Mouse (Mus musculus) urinary bladder, postnatal 25 days (tissue): Measurements from ENCODE around the gene Cacna2d2.
A peak's percentile ranks its signal among the peaks of the same experiment; 100 is the strongest.

Source experiments
- DNase-seq: peaks from one replicate; pipeline ENCODE4 v3.0.0; 2022; ENCODE audit warnings: low spot score

Cacna2d2 gene

GRCm38 (mm10) chr9:107399491-107399971, at the start of gene Cacna2d2:
TSS of gene Cacna2d2 (plus strand) at chr9:107399612.
- peak; percentile 40 for DNase-seq

- no peak for DNase-seq
These were observed 44.6 kb upstream of the Cacna2d2 start for GRCm38 (mm10) chr9:107354826-107355225.

DNA sequence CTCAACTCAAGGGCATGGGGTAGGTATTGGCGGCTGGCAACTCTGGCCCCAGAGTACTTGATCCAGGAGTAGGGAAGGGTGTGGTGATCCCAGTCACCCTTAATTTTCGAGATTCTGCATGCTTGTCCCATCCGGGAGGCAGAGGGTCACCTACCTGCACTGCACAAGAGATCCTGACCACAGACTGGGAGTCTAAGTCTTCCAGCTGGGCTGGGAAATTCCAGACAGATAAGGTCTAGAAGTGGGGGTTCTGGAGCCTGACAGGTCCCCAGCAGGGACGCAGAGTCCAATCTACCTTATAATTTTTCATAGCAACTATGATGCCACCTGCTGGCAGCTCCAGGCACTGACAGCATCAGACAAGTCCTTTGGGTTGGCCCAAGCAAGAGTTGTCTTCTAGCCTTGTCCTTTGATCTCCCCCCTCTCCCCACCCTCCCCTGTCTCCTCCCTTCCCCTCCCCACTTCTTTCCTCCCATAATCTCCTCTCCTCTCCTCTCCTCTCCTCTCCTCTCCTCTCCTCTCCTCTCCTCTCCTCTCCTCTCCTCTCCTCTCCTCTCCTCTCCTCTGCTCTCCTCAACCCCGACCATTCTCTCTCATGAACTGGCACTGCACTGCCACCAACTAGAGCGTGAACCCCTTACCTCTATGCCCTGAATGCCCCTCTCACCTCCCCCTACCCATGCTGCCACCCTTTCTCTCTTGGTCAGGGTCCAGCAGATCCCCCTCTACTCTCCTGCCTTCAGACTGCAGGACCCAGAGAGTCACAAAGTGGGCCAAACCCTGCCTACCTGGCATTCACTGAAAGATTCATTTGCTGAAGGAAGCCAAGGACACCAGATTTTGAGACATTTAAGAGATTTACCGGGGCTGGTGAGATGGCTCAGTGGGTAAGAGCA, 43.3 kb upstream of the Cacna2d2 start:
- peak; percentile 52 for DNase-seq

DNA sequence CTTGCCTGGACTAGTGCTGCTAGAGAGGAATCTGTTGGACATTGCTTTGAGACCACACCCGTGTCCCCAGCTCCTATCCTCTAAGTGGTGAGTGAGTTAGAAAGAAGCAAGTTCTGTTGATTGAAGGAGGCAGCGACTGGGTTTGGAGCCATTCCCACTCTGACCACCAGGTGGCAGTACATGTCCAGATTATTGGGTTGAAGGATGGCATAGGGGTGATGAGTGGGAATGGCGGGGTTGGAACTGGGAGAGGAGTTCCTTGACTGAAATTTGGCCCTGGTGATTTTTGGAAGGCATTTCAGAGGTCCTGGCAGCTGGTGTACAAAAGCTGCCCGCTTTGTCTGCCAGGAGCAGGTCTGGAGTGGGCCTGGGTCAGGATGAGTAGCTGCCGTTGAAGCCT, 41.8 kb upstream of the Cacna2d2 start:
- DNase-seq: peak; percentile 77

DNA sequence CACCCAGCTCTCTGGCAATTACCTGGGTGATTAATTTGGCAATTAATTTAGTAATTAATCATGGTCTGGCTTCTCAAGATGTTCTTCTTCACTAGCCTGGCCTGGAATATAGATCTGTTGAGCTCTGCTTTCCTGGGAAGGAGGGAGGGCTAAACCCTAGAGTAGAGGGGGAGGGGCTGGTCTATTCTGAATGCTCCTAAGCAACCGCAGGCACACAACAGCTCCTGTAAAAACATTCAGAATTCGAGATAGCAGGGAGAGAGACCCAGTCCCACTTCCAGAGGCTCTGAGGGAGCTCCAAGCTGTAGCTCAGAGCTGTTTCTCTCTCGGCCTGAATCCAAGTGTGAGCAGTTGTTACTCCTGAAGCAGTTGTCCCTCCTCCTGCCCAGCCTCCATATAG, 38.4 kb upstream of the Cacna2d2 start:
- DNase-seq: no peak

DNA sequence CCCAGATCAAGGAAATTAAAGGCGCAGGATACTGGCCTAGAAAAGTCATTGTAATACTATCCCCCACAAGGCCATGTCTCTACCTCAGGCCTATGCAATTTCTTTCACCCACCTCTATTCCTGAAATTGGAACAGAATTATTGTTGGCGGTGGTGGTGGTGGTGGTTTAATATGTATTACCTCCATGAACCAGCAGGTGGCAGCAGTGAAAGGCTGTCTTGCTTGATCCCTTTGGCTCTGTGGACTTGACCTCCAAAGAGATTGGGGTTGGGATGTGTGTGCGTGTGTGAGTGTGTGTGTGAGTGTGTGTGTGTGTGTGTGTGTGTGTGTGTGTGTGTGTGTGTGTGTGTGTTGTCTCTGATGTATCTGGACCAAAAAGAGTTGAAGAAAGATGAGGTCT, 32.8 kb upstream of the Cacna2d2 start:
- peak; percentile 51 for DNase-seq

DNA sequence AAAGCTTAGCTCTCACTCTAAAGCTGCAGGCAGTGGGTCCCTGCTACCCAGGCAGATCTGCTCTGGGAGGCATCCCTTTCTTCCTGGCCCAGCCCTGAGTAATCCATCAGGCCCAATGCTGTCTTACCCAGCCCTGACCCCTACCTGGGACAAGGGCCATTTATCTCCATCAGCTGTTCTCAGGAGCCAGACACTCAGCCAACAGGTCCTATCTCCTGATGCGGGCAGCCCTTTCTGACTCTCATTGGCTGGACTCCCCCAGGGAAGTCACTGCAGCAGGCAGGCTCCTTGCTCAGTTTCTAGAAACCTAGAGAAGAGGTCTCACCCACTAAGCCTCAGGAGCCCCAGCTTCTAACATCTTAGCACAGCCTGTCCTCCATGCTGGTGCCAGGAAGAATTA, 31.1 kb upstream of the Cacna2d2 start:
- DNase-seq: no peak

GRCm38 (mm10) chr9:107369270-107370105, 29.9 kb upstream of the Cacna2d2 start:
- DNase-seq: no peak

DNA sequence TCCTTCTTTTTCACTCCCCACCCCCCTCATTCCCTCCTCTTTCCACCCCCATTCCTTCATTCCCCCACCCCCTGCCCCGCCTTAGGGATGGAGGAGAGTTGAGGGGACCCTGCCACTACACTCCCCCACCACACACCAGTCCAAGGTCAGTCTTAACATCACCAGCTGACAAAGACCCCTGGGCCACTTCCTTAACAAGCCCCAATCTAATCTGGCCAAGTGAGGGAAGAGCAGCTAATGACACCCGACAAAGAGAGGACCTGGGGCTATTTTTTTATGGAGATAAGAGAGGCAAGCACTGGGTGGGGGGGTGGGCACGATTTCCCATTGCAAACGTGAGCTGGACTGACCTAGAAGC, 29.3 kb upstream of the Cacna2d2 start:
- DNase-seq: no peak

DNA sequence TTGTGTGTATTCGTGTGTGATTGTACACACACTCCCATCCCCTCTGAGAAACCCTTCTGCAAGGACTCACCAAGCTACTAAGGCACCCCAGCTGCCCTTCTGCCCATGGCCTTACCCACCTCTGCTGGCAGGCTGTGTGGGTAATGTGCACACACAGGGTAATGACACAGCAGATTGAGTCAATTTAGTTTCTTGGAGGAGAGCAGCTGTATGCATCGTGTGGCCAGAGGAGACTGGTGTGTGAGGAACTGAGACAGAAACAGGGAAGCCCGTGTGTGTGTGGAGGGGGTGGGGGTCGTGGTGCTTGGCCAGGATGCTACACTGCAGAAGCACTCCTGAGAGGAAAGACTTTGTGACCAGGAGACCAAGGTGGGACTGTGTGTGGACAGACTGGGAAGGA, 27.0 kb upstream of the Cacna2d2 start:
- no peak for DNase-seq

GRCm38 (mm10) chr9:107374623-107375022, 24.8 kb upstream of the Cacna2d2 start:
- DNase-seq: peak; percentile 33

- DNase-seq: no peak
These were observed 24.0 kb upstream of the Cacna2d2 start for GRCm38 (mm10) chr9:107375451-107375850.

DNA sequence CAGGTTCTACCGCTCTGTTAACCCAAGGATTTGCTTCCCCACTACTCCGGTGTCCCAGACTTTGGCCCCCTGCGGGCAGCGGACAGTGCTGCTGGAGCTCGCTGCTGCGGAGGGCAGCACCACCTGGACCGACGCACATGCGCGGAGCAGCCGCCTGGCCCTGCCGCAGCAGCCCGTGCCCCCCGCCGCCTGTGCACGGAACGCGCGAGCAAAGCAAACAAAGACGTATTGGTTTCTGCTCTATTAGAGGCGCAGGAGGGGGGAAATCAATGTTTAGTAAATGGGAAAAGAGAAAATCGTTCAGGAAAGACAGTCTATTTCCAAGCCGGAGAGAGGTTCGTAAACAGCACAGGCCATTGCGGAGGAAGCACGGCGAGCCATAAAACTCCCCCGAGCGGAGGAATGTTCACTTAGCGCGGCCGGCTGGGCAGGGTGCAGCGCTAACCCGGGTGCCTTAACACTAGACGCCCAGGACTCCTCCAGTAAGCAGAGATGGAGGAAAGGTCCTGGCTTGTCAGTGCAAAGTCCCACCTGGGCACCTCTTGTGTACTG, 21.4 kb upstream of the Cacna2d2 start:
- peak; percentile 16 for DNase-seq

GRCm38 (mm10) chr9:107381723-107382122, 17.7 kb upstream of the Cacna2d2 start:
- peak; percentile 24 for DNase-seq

GRCm38 (mm10) chr9:107384396-107384795, 15.0 kb upstream of the Cacna2d2 start:
- DNase-seq: no peak

- peak; percentile 31 for DNase-seq
These were observed 12.7 kb upstream of the Cacna2d2 start for GRCm38 (mm10) chr9:107386722-107387121.

- DNase-seq: no peak
These were observed 11.7 kb upstream of the Cacna2d2 start for GRCm38 (mm10) chr9:107387708-107388107.

GRCm38 (mm10) chr9:107388263-107388662, 11.1 kb upstream of the Cacna2d2 start:
- DNase-seq: no peak

DNA sequence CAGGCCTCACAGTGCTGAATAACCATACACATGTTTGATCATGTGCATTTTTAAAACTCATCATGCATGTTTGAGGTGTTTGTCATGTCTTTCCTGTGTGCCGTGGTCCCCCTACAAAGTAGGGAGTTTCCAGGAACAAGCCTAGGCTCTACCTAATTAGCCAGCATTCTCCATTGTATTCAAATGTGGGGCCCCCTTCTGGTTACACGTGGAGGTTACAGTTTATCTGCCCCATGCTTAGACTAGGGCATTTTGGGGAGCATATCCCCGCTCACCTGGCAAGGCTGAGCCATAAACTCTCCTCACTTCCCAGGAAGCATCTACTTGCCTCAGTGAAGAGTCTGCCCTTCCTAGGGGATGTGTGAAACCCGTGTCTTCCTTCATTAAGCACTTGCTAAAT, 3.0 kb upstream of the Cacna2d2 start:
- no peak for DNase-seq

GRCm38 (mm10) chr9:107398968-107399367, 444 bp upstream of the Cacna2d2 start:
- no peak for DNase-seq

DNA sequence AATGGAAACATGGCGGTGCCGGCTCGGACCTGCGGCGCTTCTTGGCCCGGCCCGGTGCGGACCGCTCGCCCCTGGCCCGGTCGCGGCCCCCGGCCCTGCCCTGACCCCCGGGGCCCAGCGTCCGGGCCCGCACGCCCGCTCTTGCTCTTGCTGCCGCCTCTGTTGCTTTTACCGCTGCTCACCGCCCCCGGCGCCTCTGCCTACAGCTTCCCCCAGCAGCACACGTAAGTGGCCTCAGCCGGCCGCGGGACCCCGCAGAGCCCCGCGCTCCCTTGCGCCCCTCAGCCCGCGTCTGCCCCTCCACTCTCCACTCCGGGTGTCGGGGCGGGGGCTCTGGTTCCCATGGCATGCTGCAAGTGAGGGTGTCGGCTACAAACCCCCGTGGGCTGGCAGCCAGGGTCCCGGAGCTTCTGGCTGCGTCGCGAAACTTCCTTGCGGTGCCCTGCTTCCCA, 674 bp downstream of the Cacna2d2 start:
- no peak for DNase-seq

DNA sequence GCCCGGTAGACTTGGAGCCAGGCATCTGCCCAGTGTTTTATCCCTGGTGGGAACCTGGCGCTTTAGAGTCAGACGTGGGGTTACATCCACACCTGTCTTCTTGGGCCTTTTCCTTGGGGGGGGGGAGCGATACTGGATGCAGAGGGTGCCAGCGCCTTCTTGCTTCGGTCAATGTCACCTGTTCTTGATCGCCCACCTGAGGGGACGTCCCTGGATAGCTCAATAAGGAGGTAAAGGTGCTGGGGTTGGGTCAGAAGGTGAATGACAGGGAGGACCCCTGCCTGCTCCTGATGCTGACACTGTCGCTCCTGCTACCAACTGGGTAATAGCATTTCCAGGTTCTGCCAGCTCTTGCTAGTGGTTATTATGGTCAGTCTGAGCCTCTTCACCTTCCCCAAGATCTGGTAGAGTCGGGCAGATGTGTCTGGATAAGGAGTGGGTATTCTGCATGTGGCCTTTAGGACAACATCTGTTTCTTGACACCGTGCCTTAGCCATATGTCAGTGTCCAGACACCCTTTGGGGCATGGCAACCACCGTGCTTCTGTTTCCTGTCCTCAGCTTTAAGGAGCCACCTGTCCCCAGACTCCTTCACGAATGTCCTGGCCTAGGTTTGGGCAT, 1.4 kb downstream of the Cacna2d2 start:
- no peak for DNase-seq
